Mouse (Mus musculus) gastrocnemius, adult 2 months (tissue): ENCODE results near the gene Hells. TPM values are rescaled to one million over a fixed set of nuclear protein-coding genes. Genes with fewer than 3 reads are reported as not detected.

Source experiments
- DNase-seq: peaks from one replicate; pipeline ENCODE4 v3.0.0; 2022
- H3K27ac ChIP-seq: fragments of 200-600 bp; 2 replicates; pipeline ENCODE4 v1.8.1; 2022; ENCODE audit warnings: mild to moderate bottlenecking
- H3K4me3 ChIP-seq: fragments of 200-600 bp; 2 replicates; pipeline ENCODE4 v1.8.1; 2022; ENCODE audit warnings: mild to moderate bottlenecking, moderate library complexity
- CTCF ChIP-seq: fragments of 200-600 bp; IDR thresholded peaks from 2 replicates; pipeline ENCODE4 v1.8.1; 2022; ENCODE audit warnings: antibody characterized with exemption, mild to moderate bottlenecking, moderate library complexity
- intact Hi-C: fragments of 180-260 bp; cut with DNase I; formaldehyde crosslinking; loops from one replicate; pipeline ENCODE4 v1.15.1; 2025
- microRNA-seq: library from miRNA; unstranded; fragments of <30 nt; microRNA quantifications from one replicate; pipeline ENCODE4 v1.2.0, GENCODE M21; 2021
- total RNA-seq, 2 experiments: library from RNA; stranded (reverse); gene quantifications; 2 replicates each; pipeline ENCODE4 v1.2.3; 2021

Gene Hells
- total RNA-seq, 2 experiments from 2014 or later: 0.28 to 1.8 TPM

DNA sequence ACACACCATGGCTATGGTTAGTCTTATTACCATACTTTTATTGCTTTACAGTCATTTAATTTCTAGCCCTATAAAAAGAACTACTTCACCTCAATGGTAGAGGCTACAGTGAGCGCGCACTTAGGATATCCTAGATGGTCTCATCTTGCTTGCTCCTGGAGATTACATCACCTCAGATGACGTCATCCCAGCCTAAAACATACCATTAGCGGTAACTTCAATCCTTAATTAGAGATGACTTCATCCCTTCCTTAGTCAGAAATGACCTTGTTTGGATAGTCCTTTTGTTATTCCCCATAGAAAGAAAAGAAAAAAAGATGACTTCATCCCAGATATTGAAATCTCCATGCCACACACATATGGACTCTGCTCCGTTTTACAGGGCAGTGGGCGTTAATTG is 40.0 kb downstream of the Hells start:
- intact Hi-C loops: no loop called here
- no peak overlapping the region for H3K4me3 ChIP-seq
- no peak overlapping the region for H3K27ac ChIP-seq
- no peak for TF ChIP-seq CTCF
- no peak for DNase-seq

DNA sequence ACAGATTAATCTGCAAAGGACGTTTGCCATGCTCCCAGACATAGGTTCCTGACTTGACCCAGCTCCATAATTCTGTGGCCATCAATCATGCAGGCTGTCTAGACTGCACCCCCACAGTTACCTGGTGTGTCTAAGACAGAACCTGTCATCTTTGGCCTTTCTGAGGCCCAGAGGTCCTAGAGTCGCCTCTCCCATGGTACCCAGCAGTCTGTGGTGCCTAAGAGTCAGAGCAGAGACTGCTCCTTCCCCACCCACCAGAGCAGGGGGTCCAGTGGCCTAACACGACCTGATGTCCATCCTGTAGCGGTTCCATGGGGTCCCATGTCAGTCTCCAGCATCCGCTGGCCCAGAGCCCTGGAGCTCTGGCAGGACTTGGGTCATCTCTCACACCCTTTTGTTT is 41.9 kb downstream of the Hells start:
- H3K4me3 ChIP-seq: no peak overlapping the region
- no peak for TF ChIP-seq CTCF
- H3K27ac ChIP-seq: no peak overlapping the region
- DNase-seq: no peak
- intact Hi-C loops: no loop called here

DNA sequence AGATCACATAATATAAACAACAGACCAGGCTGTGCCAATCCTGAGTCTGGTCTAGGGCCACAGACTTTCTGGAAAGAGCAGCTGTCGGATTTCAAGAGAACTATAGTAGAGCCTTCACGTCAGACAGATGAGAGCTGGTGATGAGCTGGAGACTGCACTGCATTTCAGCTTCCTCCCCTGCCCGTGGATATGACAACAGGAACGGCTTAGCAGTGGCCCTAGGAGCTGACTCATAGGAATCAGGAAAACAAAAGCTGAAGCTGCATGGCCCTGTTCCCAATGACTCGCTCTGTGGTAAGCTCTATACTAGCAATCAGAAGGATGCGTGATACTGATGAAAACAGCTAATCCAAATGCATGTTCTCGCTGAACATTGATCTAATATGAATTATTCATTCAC is 43.0 kb downstream of the Hells start:
- H3K27ac ChIP-seq: no peak overlapping the region
- H3K4me3 ChIP-seq: no peak overlapping the region
- intact Hi-C loops: no loop called here
- TF ChIP-seq CTCF: no peak
- DNase-seq: no peak

DNA sequence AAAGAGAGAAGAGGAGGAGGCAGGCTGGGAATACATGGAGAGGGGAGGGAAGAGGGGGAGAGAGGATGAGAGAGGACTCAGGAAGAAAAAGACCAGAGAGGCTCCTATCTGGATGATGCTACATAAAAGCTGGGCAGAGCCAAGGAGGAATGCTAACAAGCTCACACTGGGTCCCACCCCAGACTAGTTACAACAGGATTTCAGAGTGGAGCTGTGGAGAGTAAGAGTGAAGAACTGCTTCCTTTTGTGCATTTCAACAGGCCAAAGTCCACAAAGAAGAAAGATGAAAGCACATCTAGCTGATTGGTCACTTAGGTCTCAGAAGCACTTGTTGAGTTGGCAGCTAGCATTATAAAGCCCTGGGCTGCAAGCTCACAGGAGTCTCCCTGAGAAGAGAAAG is 45.6 kb downstream of the Hells start:
- Histone ChIP-seq H3K27ac (no peak overlapping the region), H3K4me3 (no peak overlapping the region)
- no peak for TF ChIP-seq CTCF
- no peak for DNase-seq
- intact Hi-C loops: no loop called here

DNA sequence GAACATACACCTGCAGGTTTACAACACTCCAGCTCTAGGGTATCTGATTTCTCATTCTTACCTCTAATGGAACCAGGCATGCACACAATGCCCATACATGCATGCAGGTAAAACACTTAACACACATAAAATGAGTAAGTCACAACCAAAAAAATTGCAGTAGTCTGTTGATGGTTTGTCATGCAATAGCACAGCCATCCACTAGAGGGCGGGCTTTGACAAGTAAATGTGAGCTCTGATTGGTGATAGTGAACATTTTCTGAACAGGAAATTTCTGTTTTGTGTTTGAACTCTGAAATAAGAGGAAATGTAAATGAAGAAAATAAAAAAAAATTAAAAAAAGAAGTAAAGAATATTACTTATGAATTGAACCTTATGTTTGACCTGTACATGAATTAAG is 51.3 kb downstream of the Hells start:
- peak; percentile 94 for TF ChIP-seq CTCF
- no peak overlapping the region for H3K27ac ChIP-seq

DNA sequence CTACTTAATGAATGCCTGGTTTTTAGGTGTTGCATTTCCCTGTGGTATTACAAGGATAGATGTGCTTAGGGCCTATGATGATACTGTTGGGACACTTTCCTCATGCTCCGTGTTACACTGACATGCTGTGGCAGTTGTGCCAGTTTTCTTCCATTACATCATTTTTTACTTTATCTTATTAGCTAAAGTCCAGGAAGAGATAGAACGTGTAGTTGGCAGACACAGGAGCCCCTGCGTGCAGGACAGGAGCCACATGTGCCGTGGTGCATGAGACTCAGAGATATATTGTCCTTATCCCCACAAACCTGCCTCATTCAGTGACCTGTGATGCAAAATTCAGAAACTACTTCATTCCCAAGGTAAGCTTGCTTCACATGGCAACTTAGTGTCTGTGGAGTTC is 67.5 kb downstream of the Hells start:
- Histone ChIP-seq H3K4me3 (no peak overlapping the region), H3K27ac (no peak overlapping the region)

More for the DNA sequence above, 51.3 kb downstream of the Hells start:
- peak; percentile 57 for DNase-seq
- intact Hi-C loops: loop anchor here (5.0 kb wide), 1 partner anchor 1245 kb away; no protein-coding TSS in a partner anchor
- H3K4me3 ChIP-seq: no peak overlapping the region

DNA sequence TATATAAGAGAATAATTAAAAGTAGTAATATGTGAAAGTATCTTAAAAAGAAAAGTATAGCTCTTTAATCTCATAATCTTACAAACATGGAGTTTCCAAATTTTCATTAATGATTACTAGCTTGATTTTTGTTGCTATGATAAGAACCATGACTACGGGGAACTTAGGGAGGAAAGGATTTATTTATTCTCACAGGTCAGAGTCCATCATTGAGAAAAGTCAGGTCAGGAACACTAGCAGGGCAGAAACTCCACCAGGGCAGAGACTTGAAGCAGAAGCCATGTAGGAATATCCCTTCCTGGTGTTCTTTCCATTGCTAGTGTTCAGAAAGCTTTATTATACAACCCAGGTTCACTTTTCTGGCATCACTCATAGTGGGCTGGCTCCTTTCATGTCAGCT is 68.0 kb downstream of the Hells start:
- Histone ChIP-seq H3K27ac (no peak overlapping the region), H3K4me3 (no peak overlapping the region)
- TF ChIP-seq CTCF: no peak
- no peak for DNase-seq
- intact Hi-C loops: no loop called here

More for the DNA sequence above, 67.5 kb downstream of the Hells start:
- no peak for DNase-seq
- no peak for TF ChIP-seq CTCF
- intact Hi-C loops: no loop called here

DNA sequence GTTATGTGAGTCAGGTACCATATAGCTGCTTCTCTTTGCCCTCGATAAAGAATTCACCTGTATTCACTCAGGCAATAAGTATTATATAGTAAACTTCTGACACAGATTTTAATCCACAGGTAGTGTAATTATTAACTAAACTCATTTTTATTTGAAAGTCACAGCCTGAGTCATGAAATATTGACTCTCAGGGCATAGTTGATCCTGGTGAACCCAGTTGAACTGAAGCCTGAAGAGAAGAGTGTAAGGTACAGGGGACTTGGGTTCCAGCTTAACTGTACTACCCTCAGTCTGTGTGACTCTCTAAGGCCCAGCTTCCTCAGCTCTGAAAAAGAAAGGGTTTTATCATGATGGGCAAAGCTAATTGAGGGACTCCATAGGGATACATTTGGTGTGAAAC is 74.4 kb downstream of the Hells start:
- intact Hi-C loops: no loop called here
- Histone ChIP-seq H3K4me3 (no peak overlapping the region), H3K27ac (no peak overlapping the region)
- no peak for TF ChIP-seq CTCF
- DNase-seq: no peak

DNA sequence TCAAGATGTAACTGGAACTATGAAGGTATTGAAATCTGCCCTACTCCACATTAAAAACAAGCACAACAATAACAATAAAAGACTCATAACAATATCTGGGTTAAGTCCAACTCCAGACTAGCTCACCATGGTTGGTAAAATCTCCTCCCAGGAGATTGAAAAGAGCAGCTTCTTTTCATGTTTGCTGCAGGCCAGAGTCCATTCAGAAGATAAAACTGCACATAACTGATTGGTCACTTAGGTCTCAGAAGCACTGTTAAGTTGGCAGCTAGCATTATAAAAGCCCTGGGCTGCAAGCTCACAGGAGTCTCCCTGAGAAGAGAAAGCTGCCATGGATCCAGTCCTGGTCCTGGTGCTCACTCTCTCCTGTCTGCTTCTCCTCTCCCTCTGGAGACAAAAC is 76.0 kb downstream of the Hells start, which contains the start of gene Cyp2c55:
Gene Cyp2c55, plus strand, starts transcription at position 305 of the 400 bp plus-strand sequence.
- Histone ChIP-seq H3K27ac (no peak within 1 kb of the TSS), H3K4me3 (no peak within 1 kb of the TSS)
- TF ChIP-seq CTCF: no peak
- intact Hi-C loops: no loop called here
- no peak for DNase-seq

Small RNAs within 50 kb of the gene (microRNA-seq; reads per million reads assigned to microRNA genes)
- gene Gm23800: not detected

Other genes starting within 250 kb of the Hells start
- 1 to 10 TPM; 6.8 to 7.0 TPM for gene Noc3l, start 111.7 kb upstream of the Hells start, total RNA-seq
- gene Tbc1d12, start 94.3 kb upstream of the Hells start, total RNA-seq: 1 to 10 TPM; 3.4 to 4.0 TPM
- not detected for gene Cyp2c55, start 76.1 kb downstream of the Hells start, total RNA-seq
- gene Cyp2c65, start 130.1 kb downstream of the Hells start, total RNA-seq: not detected
- not detected for gene Cyp2c66, start 183.0 kb downstream of the Hells start, total RNA-seq